Mouse (Mus musculus) MEL (cell line): ENCODE results near the gene Rundc3a. TPM values are rescaled to one million over a fixed set of nuclear protein-coding genes. Genes with fewer than 3 reads are reported as not detected.
A peak's percentile ranks its signal among the peaks of the same experiment; 100 is the strongest.

Source experiments
- DNase-seq: peaks from one replicate; pipeline ENCODE4 v3.0.0; 2011; ENCODE audit warnings: low read depth, low spot score
- H3K27ac ChIP-seq: 2 replicates; pipeline ENCODE4 v1.5.1; 2012; ENCODE audit warnings: low read depth, mild to moderate bottlenecking, control low read depth, low read length, moderate library complexity; ENCODE audit not compliant: control insufficient read depth
- H3K27me3 ChIP-seq, 2 experiments: fragments of 150-350 bp in 1 of 2; sonication (generic) in 1 of 2; 2 replicates each; pipeline ENCODE4 v1.6.1; 2012; ENCODE audit warnings: low read length in 2 of 2, mild to moderate bottlenecking in 2 of 2, improper control_type of control experiment in 1 of 2, moderate library complexity in 1 of 2; ENCODE audit not compliant: insufficient read depth in 2 of 2, control insufficient read depth in 1 of 2
- H3K36me3 ChIP-seq, 2 experiments: 2 replicates each; pipeline ENCODE4 v1.6.1; 2012 to 2014; ENCODE audit warnings: low read length in 2 of 2, improper control_type of control experiment in 1 of 2, inconsistent platforms in 1 of 2, mild to moderate bottlenecking in 1 of 2; ENCODE audit not compliant: insufficient read depth in 2 of 2, control insufficient read depth in 1 of 2
- H3K4me1 ChIP-seq, 2 experiments: fragments of 150-350 bp in 1 of 2; sonication (generic) in 1 of 2; 2 replicates each; pipeline ENCODE4 v1.6.1; 2012; ENCODE audit warnings: low read length in 2 of 2, improper control_type of control experiment in 1 of 2, mild to moderate bottlenecking in 1 of 2; ENCODE audit not compliant: insufficient read depth in 2 of 2, control insufficient read depth in 1 of 2
- H3K4me3 ChIP-seq, 2 experiments: fragments of 150-350 bp in 1 of 2; sonication (generic) in 1 of 2; 2 replicates each; pipeline ENCODE4 v1.5.1; 2012; ENCODE audit warnings: low read depth in 2 of 2, low read length in 2 of 2, mild to moderate bottlenecking in 2 of 2, moderate library complexity in 2 of 2, control low read depth in 1 of 2, improper control_type of control experiment in 1 of 2; ENCODE audit not compliant: control insufficient read depth in 1 of 2, insufficient read depth in 1 of 2
- H3K79me2 ChIP-seq: 2 replicates; pipeline ENCODE4 v1.6.1; 2012; ENCODE audit warnings: mild to moderate bottlenecking, low read length, moderate library complexity; ENCODE audit not compliant: control insufficient read depth, poor library complexity, insufficient read depth
- H3K9ac ChIP-seq: 2 replicates; pipeline ENCODE4 v1.6.1; 2012; ENCODE audit warnings: low read depth, mild to moderate bottlenecking, control low read depth, low read length, moderate library complexity; ENCODE audit not compliant: control insufficient read depth, poor library complexity, severe bottlenecking
- H3K9me3 ChIP-seq: fragments of 150-350 bp; sonication (generic); replicated peaks from 2 replicates; pipeline ENCODE4 v1.6.1; 2012; ENCODE audit warnings: mild to moderate bottlenecking, low read length, improper control_type of control experiment, moderate library complexity; ENCODE audit not compliant: insufficient read depth
- CHD1 ChIP-seq: IDR thresholded peaks from 2 replicates; pipeline ENCODE4 v1.6.1; 2012; ENCODE audit warnings: low read depth, mild to moderate bottlenecking, inconsistent platforms, low read length, improper control_type of control experiment
- CHD2 ChIP-seq: IDR thresholded peaks from 2 replicates; pipeline ENCODE4 v1.6.1; 2011; ENCODE audit warnings: low read length, improper control_type of control experiment
- CTCF ChIP-seq, 3 experiments: IDR thresholded peaks in 2 of 3; conservative IDR thresholded peaks in 1 of 3; 2 replicates each; pipeline ENCODE4 v1.5.1; 2011 to 2012; ENCODE audit warnings: low read length in 3 of 3, low read depth in 2 of 3, mild to moderate bottlenecking in 2 of 3, improper control_type of control experiment in 1 of 3, inconsistent platforms in 1 of 3, mixed read lengths in 1 of 3, moderate library complexity in 1 of 3; ENCODE audit not compliant: control insufficient read depth in 1 of 3, insufficient read depth in 1 of 3, poor library complexity in 1 of 3, severe bottlenecking in 1 of 3
- E2F4 ChIP-seq: IDR thresholded peaks from 2 replicates; pipeline ENCODE4 v1.6.1; 2011; ENCODE audit warnings: low read depth, low read length, improper control_type of control experiment, borderline replicate concordance
- ELF1 ChIP-seq: IDR thresholded peaks from 2 replicates; pipeline ENCODE4 v1.6.1; 2014; ENCODE audit warnings: low read depth, mild to moderate bottlenecking, inconsistent platforms, low read length, improper control_type of control experiment, moderate library complexity
- EP300 ChIP-seq, 2 experiments: IDR thresholded peaks; 2 replicates each; pipeline ENCODE4 v1.6.1; 2011; ENCODE audit warnings: improper control_type of control experiment in 2 of 2, low read length in 2 of 2, low read depth in 1 of 2, mild to moderate bottlenecking in 1 of 2
- ETS1 ChIP-seq: IDR thresholded peaks from 2 replicates; pipeline ENCODE4 v1.6.1; 2012; ENCODE audit warnings: low read depth, mild to moderate bottlenecking, inconsistent platforms, low read length, improper control_type of control experiment, moderate library complexity
- GABPA ChIP-seq: IDR thresholded peaks from 2 replicates; pipeline ENCODE4 v1.6.1; 2012; ENCODE audit warnings: low read depth, mild to moderate bottlenecking, inconsistent platforms, low read length, improper control_type of control experiment, moderate library complexity
- GATA1 ChIP-seq: IDR thresholded peaks from 2 replicates; pipeline ENCODE4 v1.6.1; 2011; ENCODE audit warnings: low read depth, low read length, improper control_type of control experiment
- HCFC1 ChIP-seq: IDR thresholded peaks from 2 replicates; pipeline ENCODE4 v1.6.1; 2012; ENCODE audit warnings: low read depth, mild to moderate bottlenecking, inconsistent platforms, low read length, improper control_type of control experiment, moderate library complexity
- JUND ChIP-seq: IDR thresholded peaks from 2 replicates; pipeline ENCODE4 v1.6.1; 2011; ENCODE audit warnings: low read depth, mild to moderate bottlenecking, improper control_type of control experiment, low read length
- MAX ChIP-seq: IDR thresholded peaks from 2 replicates; pipeline ENCODE4 v1.6.1; 2011; ENCODE audit warnings: low read length, improper control_type of control experiment
- MAZ ChIP-seq: IDR thresholded peaks from 2 replicates; pipeline ENCODE4 v1.6.1; 2012; ENCODE audit warnings: low read depth, mild to moderate bottlenecking, inconsistent platforms, low read length, improper control_type of control experiment
- MXI1 ChIP-seq: IDR thresholded peaks from 2 replicates; pipeline ENCODE4 v1.6.1; 2011; ENCODE audit warnings: mild to moderate bottlenecking, low read depth, low read length, improper control_type of control experiment
- MYB ChIP-seq: IDR thresholded peaks from 2 replicates; pipeline ENCODE4 v1.6.1; 2011; ENCODE audit warnings: mild to moderate bottlenecking, low read depth, low read length, improper control_type of control experiment
- MYC ChIP-seq: IDR thresholded peaks from 2 replicates; pipeline ENCODE4 v1.6.1; 2011; ENCODE audit warnings: low read depth, mild to moderate bottlenecking, low read length, improper control_type of control experiment, moderate library complexity
- NELFE ChIP-seq: IDR thresholded peaks from 2 replicates; pipeline ENCODE4 v1.6.1; 2011; ENCODE audit warnings: low read depth, low read length, improper control_type of control experiment
- NRF1 ChIP-seq: IDR thresholded peaks from 2 replicates; pipeline ENCODE4 v1.6.1; 2014; ENCODE audit warnings: low read depth, mild to moderate bottlenecking, inconsistent platforms, low read length, improper control_type of control experiment, moderate library complexity; ENCODE audit not compliant: poor library complexity, insufficient read depth, severe bottlenecking
- POLR2A ChIP-seq, 2 experiments: IDR thresholded peaks; 2 replicates each; pipeline ENCODE4 v1.6.1; 2011 to 2012; ENCODE audit warnings: low read length in 2 of 2, mild to moderate bottlenecking in 2 of 2, control low read depth in 1 of 2, improper control_type of control experiment in 1 of 2, low read depth in 1 of 2, moderate library complexity in 1 of 2; ENCODE audit not compliant: control insufficient read depth in 1 of 2, insufficient read depth in 1 of 2, poor library complexity in 1 of 2
- RCOR1 ChIP-seq: IDR thresholded peaks from 2 replicates; pipeline ENCODE4 v1.6.1; 2012; ENCODE audit warnings: low read depth, mild to moderate bottlenecking, inconsistent platforms, low read length, improper control_type of control experiment
- SMC3 ChIP-seq: IDR thresholded peaks from 2 replicates; pipeline ENCODE4 v1.6.1; 2011; ENCODE audit warnings: low read depth, low read length, improper control_type of control experiment
- TAL1 ChIP-seq: IDR thresholded peaks from 2 replicates; pipeline ENCODE4 v1.6.1; 2012; ENCODE audit warnings: mild to moderate bottlenecking, inconsistent platforms, low read length, moderate library complexity, mixed read lengths
- TBP ChIP-seq: IDR thresholded peaks from 2 replicates; pipeline ENCODE4 v1.8.0; 2011; ENCODE audit warnings: low read depth, low read length, improper control_type of control experiment
- TCF12 ChIP-seq: IDR thresholded peaks from 2 replicates; pipeline ENCODE4 v1.6.1; 2014; ENCODE audit warnings: low read depth, mild to moderate bottlenecking, inconsistent platforms, low read length, improper control_type of control experiment, moderate library complexity
- USF1 ChIP-seq: IDR thresholded peaks from 2 replicates; pipeline ENCODE4 v1.6.1; 2014; ENCODE audit warnings: low read depth, mild to moderate bottlenecking, inconsistent platforms, low read length, improper control_type of control experiment, moderate library complexity
- ZC3H11A ChIP-seq: IDR thresholded peaks from 2 replicates; pipeline ENCODE4 v1.6.1; 2012; ENCODE audit warnings: low read depth, mild to moderate bottlenecking, inconsistent platforms, low read length, improper control_type of control experiment
- ZMIZ1 ChIP-seq: IDR thresholded peaks from 2 replicates; pipeline ENCODE4 v1.6.1; 2012; ENCODE audit warnings: low read depth, mild to moderate bottlenecking, inconsistent platforms, low read length, improper control_type of control experiment, moderate library complexity
- ZNF384 ChIP-seq: IDR thresholded peaks from 2 replicates; pipeline ENCODE4 v1.6.1; 2012; ENCODE audit warnings: low read depth, mild to moderate bottlenecking, inconsistent platforms, low read length, improper control_type of control experiment
- polyA plus RNA-seq, 2 experiments: library from polyadenylated mRNA; stranded (reverse) in 1 of 2; unstranded in 1 of 2; fragments of >175 nt in 1 of 2; fragments of >200 nt in 1 of 2; gene quantifications; 2 replicates each; pipeline versions ENCODE4 v1.2.1 to v1.2.4; 2012; ENCODE audit warnings: low replicate concordance in 2 of 2, low read depth in 1 of 2; ENCODE audit not compliant: insufficient read length in 2 of 2, insufficient read depth in 1 of 2, missing spikeins in 1 of 2
- total RNA-seq: library from RNA; depleted of rRNA; stranded (reverse); fragments of 300-350 nt; gene quantifications from 2 replicates; pipeline ENCODE4 v1.2.3, GENCODE M21; 2012

Gene Rundc3a
- total and polyA plus RNA-seq, 3 experiments, result 0.39 to 2.1 TPM; not detected in 1

GRCm38 (mm10) chr11:102367504-102368280 is 25.5 kb upstream of the Rundc3a start:
- TF ChIP-seq SMC3 (no peak), CTCF (IDR thresholded peaks at IDR 0.05 in 2 of 3, conservative IDR thresholded peaks at IDR 0.05 in 1 of 3; ENCODE audit: control insufficient read depth in 1 of 3, insufficient read depth in 1 of 3, low read depth in 2 of 3, low read length in 3 of 3, poor library complexity in 1 of 3, severe bottlenecking in 1 of 3) (no peak), ZNF384 (no peak), E2F4 (no peak), MAX (no peak), USF1 (no peak), CHD2 (no peak), MXI1 (no peak), GATA1 (no peak), NRF1 (no peak), JUND (no peak), ETS1 (no peak), ELF1 (no peak), TAL1 (no peak)
- TF ChIP-seq, all 39 proteins: peak for 0
- peaks cover 0 to 5% of the 10 kb centered on the region in 2 experiments; a peak in 1 of 4 replicates for H3K4me1 ChIP-seq
- H3K4me3 ChIP-seq, result no peak overlapping the region
- H3K27ac ChIP-seq, result no peak overlapping the region
- no peaks in the 10 kb centered on the region for H3K79me2 ChIP-seq
- H3K9me3 ChIP-seq, result no peaks in the 10 kb centered on the region
- no peak for DNase-seq
- no peaks in the 10 kb centered on the region for H3K36me3 ChIP-seq
- H3K9ac ChIP-seq, result no peak overlapping the region
- H3K27me3 ChIP-seq, result peaks cover 1 to 21% of the 10 kb centered on the region in 2 experiments; a peak in 3 of 4 replicates

DNA sequence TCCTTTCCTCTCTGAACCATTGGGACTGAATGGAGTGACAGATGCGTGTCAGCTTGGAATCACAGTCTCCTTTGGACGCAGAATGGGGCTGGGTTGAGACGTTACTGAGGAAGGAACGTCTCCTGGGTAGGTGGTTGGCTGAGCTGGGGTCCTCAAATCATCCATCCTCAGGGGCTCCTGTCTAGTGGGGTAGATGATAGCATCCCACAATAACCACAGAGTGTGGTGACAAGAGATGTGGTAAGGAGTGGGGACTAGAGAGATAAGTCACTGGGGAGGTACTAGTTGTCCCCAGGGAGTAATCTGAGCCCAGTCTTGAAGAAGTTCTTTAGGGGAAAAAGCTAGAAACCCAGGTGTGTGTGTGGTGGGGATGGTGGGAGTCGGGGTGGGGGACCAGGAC is 24.9 kb upstream of the Rundc3a start:
- no peaks in the 10 kb centered on the region for H3K36me3 ChIP-seq
- peak; percentile 60 for DNase-seq
- H3K9ac ChIP-seq, result no peak overlapping the region
- no peak overlapping the region for H3K27ac ChIP-seq
- peaks cover 0 to 5% of the 10 kb centered on the region in 2 experiments; a peak in 1 of 4 replicates for H3K4me1 ChIP-seq
- H3K79me2 ChIP-seq, result no peaks in the 10 kb centered on the region
- H3K9me3 ChIP-seq, result no peaks in the 10 kb centered on the region
- H3K4me3 ChIP-seq, result no peak overlapping the region
- H3K27me3 ChIP-seq, result peaks cover 1 to 21% of the 10 kb centered on the region in 2 experiments; a peak in 3 of 4 replicates
- TF ChIP-seq MAX, result no peak
- peak; percentile 85 for TF ChIP-seq RCOR1
- TF ChIP-seq GATA1, result peak; percentile 71
- no peak for TF ChIP-seq GABPA
- no peak for TF ChIP-seq ETS1
- no peak for TF ChIP-seq ZMIZ1
- no peak for TF ChIP-seq MYB
- no peak for TF ChIP-seq TBP
- peak in 1 of 2 experiments; percentile 64; a peak in 2 of 4 replicates for TF ChIP-seq EP300 (IDR thresholded peaks at IDR 0.05; ENCODE audit: low read depth in 1 of 2, low read length in 2 of 2)
- TF ChIP-seq MYC, result no peak
- TF ChIP-seq TAL1, result peak; percentile 71
- TF ChIP-seq NELFE, result no peak
- no peak for TF ChIP-seq MAZ
- no peak for TF ChIP-seq POLR2A (IDR thresholded peaks at IDR 0.05; ENCODE audit: control insufficient read depth in 1 of 2, insufficient read depth in 1 of 2, low read depth in 1 of 2, low read length in 2 of 2, poor library complexity in 1 of 2)
- no peak for TF ChIP-seq CHD1
- TF ChIP-seq ZC3H11A, result no peak
- peak; percentile 55; the same call in 1 of the 2 replicates for TF ChIP-seq TCF12
- no peak for TF ChIP-seq SMC3
- TF ChIP-seq E2F4, result no peak
- no peak for TF ChIP-seq HCFC1
- no peak for TF ChIP-seq ZNF384
- TF ChIP-seq CHD2, result no peak
